Mouse (Mus musculus): ENCODE data around the gene Ccdc65. TPM values are rescaled to one million over a fixed set of nuclear protein-coding genes. Genes with fewer than 3 reads are reported as not detected.

Gene Ccdc65
- polyA plus RNA-seq (2012; rRNA removed; ENCODE audit: low replicate concordance) = 0.09 and 1.4 TPM in 2 replicates

DNA sequence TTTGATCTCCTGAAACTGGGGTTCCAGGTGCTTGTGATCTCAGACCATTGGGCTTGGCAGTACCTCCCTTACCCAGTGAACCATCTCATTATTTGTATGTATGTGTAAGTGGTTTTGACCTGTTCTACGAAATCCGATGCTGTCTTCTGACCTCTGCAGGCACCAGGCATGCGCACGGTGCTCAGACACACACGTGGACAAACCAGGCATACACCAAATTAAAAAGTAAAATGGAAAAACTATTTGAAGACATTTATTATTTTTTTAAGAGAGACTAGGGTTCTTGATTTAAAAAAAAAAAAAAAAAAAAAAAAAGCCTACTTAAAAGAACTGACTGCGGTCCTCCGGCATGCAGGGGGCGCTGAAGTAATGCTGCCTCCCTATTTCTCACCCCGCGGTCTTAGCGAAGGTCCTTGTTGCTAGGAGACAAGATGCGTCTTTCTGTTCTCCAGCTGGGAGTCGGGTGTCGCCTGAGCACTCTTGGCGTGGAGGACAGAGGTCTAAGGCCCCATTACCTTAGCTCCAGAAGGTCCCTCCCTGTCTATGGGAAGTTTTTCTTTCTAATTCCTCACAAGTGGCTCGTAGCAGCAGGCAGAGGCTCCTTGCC lies at the start of gene Ccdc65:
Gene Ccdc65 (plus strand): TSS at position 442 of the 607 bp plus-strand sequence.

DNA sequence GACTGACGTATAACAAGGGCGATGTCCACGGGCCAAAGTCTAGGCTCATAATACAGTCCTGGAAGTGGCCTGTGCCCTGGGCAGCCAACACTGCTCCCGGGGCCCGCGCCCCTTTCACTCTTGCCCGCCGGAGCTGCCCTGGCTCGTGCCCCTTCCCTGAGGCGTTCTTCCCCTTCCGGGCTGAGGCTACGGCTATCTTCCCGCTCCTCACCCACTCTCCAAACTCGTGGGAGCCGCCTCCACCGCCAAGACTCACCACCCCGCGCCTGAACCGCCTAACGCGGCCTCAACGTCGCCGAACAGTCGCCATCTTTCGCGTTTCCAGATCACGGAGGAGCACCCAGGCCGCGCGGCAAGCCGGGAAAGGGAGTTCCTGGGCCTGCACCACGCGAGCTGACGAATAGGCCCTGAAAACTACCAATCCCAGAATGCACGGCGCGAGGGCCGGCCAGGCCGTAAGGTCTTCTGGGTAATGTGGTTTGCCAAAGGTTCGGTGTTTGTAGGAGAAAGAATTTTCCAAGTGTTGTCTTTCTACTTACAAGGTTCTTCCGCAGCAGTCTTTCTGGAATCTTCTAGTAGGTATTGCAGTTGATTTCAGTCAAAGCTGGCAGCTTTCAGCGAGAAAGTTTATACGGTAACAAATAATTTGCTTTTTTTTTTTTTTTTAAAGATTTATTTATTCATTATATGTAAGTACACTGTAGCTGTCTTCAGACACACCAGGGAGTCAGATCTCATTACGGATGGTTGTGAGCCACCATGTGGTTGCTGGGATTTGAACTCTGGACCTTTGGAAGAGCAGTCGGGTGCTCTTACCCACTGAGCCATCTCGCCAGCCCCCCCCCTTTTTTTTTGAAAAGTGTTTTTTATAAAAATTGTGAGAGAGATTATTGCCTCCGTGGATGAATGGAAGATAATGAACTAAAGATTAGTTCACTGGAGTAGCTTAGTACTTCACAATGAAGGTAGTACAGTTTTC lies 45.2 kb upstream of the Ccdc65 start, which contains the start of gene Ddx23:
Gene Ddx23 (minus strand): TSS at position 328 of the 979 bp plus-strand sequence.

DNA sequence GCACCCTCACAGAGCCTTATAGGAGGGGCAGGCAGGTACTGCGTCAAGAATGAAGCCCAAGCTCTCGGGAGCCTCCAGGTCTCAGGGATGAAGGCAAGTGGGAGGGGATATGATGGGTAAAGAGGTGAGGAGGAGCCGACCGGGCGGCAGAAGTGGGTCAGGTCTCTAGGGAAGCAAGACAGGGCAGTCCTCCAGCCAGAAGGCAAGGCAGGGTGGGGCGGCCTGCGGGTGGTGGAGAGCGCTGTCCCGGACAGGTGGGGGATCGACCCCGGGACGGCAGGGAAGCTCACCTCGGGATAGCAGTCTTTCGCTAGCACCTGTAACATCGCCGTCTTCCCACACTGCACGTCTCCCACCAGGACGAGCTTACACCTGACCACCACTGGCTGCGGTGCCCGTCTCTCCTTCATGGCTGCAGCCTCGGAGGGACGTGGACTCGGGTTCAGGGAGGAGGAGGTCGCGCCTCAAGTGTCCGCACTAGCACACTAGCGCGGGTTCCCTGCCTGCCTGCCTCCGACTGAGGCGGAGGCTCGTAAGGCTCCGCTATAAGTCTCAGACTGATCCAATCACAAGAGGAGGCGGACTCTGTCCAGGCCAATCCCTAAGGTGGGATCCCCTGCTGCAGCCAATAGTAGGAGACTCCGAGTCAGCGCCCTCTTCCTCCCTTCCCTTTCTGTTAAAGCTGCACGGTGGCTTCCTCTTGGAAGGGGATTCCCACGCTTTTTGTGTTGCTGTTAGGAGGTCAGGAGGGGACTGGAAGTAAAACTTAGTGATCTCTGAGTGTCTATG lies 30.9 kb upstream of the Ccdc65 start, which contains the start of gene Rnd1:
Gene Rnd1 (minus strand): TSS at position 522 of the 789 bp plus-strand sequence.

DNA sequence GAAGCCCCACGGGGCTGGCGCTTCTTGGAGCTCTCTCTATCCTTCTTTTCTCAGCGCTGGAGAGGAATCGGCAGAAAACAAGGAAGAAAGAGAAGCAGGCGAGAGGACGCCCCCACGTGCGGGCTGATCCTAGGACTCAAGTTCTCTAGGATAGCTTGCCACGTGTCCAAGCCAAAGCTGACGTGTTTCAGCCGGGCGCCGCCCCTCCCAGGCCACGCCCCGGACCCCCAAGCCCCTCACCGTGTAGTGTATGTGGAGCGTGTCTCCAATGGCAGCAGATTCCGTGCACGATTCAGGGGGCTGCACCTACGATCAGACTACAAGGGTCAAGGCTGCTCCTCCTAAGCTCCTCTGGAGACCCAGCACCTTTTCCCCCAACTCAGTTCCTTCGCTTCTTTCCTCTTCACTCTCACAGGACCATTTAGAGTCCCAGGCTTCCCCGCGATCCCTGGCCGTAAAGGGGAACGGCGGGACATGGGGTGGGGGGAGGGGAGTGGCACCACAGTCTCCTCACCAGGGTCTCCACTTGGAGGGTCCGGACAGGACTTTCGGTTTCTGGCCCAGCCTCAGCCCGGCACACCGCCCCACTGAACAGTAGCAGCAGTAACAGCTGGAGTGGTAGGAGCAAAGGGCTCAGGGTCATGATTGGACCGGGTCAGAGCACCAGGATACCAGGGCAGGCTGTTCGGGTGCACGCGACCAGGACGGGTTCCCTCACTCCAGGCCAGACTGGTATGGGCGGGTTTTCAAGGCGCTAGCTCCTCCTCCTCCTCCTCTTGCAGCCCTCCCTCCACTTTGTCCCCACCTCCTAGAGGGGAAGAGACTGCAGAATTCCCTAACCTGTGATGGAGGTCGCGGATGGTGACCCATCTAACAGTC lies 19.7 kb downstream of the Ccdc65 start, which contains the start of gene Fkbp11:
Gene Fkbp11 (minus strand): TSS at position 756 of the 879 bp plus-strand sequence.

DNA sequence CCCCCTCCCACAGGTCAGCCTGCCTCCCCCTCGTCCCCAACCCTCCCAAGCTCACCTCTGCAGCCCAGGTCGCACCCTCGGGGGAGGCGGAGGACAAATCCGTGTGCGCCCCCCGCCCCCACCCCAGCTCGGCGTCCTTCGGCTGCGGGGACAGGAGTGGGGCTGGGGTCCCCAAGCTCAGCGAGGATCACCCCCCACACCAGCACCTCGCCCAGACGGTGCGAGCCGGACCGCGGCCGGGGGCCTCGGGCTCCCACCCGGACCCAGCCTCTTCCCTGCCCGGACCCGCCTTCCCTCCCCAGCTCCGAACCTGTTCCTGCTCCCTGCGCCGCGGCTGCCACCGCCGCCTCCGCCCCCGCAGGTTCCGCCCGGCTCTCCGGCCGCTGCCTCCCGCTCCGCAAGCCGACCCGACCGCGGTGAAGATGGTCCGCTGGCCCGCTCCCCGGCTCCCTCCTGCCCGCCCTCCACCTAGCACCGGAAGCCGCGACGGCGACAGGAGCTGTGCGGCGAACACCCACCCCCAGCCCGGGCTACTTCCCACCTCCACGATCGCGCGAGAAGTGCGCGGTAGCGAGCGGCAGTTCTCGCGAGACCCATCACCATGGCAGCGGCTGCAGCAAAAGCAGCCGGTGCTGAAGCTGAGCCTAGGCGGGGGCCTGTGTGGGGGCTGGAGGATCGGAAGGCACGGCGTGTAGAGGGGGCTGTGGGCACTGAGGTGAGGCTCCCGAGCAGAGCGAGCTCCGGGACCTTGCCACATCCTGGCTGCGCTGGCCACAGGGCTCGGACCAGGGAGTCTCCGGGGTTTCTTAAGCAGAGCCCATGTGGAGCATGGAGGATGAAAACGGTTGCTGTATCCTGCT lies 54.9 kb downstream of the Ccdc65 start, which contains the start of gene Arf3:
Gene Arf3 (minus strand): TSS at position 545 of the 860 bp plus-strand sequence.

Other genes starting within 250 kb of the Ccdc65 start
- gene OR5BS1P, start 238.3 kb upstream of the Ccdc65 start, polyA plus RNA-seq (2012; rRNA removed; ENCODE audit: low replicate concordance) = not detected in 2 replicates
- gene Lalba, start 225.5 kb upstream of the Ccdc65 start, polyA plus RNA-seq (2012; rRNA removed; ENCODE audit: low replicate concordance) = 0.93 TPM in 1 of 2 replicates, not detected in the other
- gene Olfr279, start 215.8 kb upstream of the Ccdc65 start, polyA plus RNA-seq (2012; rRNA removed; ENCODE audit: low replicate concordance) = not detected in 2 replicates
- gene Kansl2, start 173.9 kb upstream of the Ccdc65 start, polyA plus RNA-seq (2012; rRNA removed; ENCODE audit: low replicate concordance) = 34.5 and 55.4 TPM in 2 replicates
- gene Ccnt1, start 137.3 kb upstream of the Ccdc65 start, polyA plus RNA-seq (2012; rRNA removed; ENCODE audit: low replicate concordance) = 9.7 and 16.1 TPM in 2 replicates
- gene 4930415O20Rik, start 137.2 kb upstream of the Ccdc65 start, polyA plus RNA-seq (2012; rRNA removed; ENCODE audit: low replicate concordance) = 0.73 TPM in 1 of 2 replicates, not detected in the other
- gene Adcy6, start 98.1 kb upstream of the Ccdc65 start, polyA plus RNA-seq (2012; rRNA removed; ENCODE audit: low replicate concordance) = 107 and 116 TPM in 2 replicates
- 21.0 and 124 TPM in 2 replicates for gene Cacnb3, start 77.4 kb upstream of the Ccdc65 start, polyA plus RNA-seq (2012; rRNA removed; ENCODE audit: low replicate concordance)
- 29.0 and 48.5 TPM in 2 replicates for gene Ddx23, start 45.3 kb upstream of the Ccdc65 start, polyA plus RNA-seq (2012; rRNA removed; ENCODE audit: low replicate concordance)
- 4.4 and 5.4 TPM in 2 replicates for gene Rnd1, start 30.7 kb upstream of the Ccdc65 start, polyA plus RNA-seq (2012; rRNA removed; ENCODE audit: low replicate concordance)
- 8.5 and 30.4 TPM in 2 replicates for gene Fkbp11, start 20.0 kb downstream of the Ccdc65 start, polyA plus RNA-seq (2012; rRNA removed; ENCODE audit: low replicate concordance)
- 95.2 and 124 TPM in 2 replicates for gene Arf3, start 55.0 kb downstream of the Ccdc65 start, polyA plus RNA-seq (2012; rRNA removed; ENCODE audit: low replicate concordance)
- 1.9 and 4.5 TPM in 2 replicates for gene Wnt10b, start 69.9 kb downstream of the Ccdc65 start, polyA plus RNA-seq (2012; rRNA removed; ENCODE audit: low replicate concordance)
- gene Wnt1, start 81.7 kb downstream of the Ccdc65 start, polyA plus RNA-seq (2012; rRNA removed; ENCODE audit: low replicate concordance) = 0.15 and 0.39 TPM in 2 replicates
- 0.05 and 0.06 TPM in 2 replicates for gene Ddn, start 101.3 kb downstream of the Ccdc65 start, polyA plus RNA-seq (2012; rRNA removed; ENCODE audit: low replicate concordance)
- 84.2 and 92.4 TPM in 2 replicates for gene Prkag1, start 123.3 kb downstream of the Ccdc65 start, polyA plus RNA-seq (2012; rRNA removed; ENCODE audit: low replicate concordance)
- 19.8 and 31.7 TPM in 2 replicates for gene Kmt2d, start 163.0 kb downstream of the Ccdc65 start, polyA plus RNA-seq (2012; rRNA removed; ENCODE audit: low replicate concordance)
- 3.7 and 8.4 TPM in 2 replicates for gene Rhebl1, start 186.3 kb downstream of the Ccdc65 start, polyA plus RNA-seq (2012; rRNA removed; ENCODE audit: low replicate concordance)
- gene Dhh, start 190.3 kb downstream of the Ccdc65 start, polyA plus RNA-seq (2012; rRNA removed; ENCODE audit: low replicate concordance) = 3.6 and 3.8 TPM in 2 replicates
- gene Lmbr1l, start 210.0 kb downstream of the Ccdc65 start, polyA plus RNA-seq (2012; rRNA removed; ENCODE audit: low replicate concordance) = 44.1 and 65.4 TPM in 2 replicates
- gene Tuba1b, start 226.4 kb downstream of the Ccdc65 start, polyA plus RNA-seq (2012; rRNA removed; ENCODE audit: low replicate concordance) = 2,548 and 2,957 TPM in 2 replicates
- gene Gm49450, start 245.3 kb downstream of the Ccdc65 start, polyA plus RNA-seq (2012; rRNA removed; ENCODE audit: low replicate concordance) = 37.6 and 189 TPM in 2 replicates
- 958 and 2,123 TPM in 2 replicates for gene Tuba1a, start 245.5 kb downstream of the Ccdc65 start, polyA plus RNA-seq (2012; rRNA removed; ENCODE audit: low replicate concordance)

Measured in subcutaneous adipose tissue, adult 2 months (tissue).